Mouse (Mus musculus) telencephalon, adult 2 months (tissue): ENCODE data around the gene Pknox2.
A peak's percentile ranks its signal among the peaks of the same experiment; 100 is the strongest.

Experiments used
- DNase-seq: peaks from one replicate; pipeline ENCODE4 v3.0.0-alpha.2; 2011; ENCODE audit warnings: low read depth, low spot score

Gene Pknox2

DNA sequence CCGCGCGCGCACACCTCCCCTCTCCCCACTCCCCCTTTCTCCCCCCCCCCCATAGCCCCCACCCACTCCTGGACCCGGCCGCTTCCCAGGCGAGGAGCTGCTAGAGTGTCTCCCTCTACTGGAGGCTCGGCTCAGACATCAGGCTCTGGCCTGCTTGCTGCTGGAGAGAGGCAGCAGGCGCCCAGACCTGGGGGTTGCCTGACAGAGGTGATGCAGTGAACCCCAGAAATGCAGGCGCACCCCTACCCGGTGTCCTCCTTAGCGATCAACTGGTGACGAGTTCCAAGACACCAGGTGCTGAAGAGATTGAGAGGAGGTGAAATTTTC, at the start of gene Pknox2:
TSS of gene Pknox2 (minus strand) at position 49 of the 327 bp plus-strand sequence.
- DNase-seq: no peak

DNA sequence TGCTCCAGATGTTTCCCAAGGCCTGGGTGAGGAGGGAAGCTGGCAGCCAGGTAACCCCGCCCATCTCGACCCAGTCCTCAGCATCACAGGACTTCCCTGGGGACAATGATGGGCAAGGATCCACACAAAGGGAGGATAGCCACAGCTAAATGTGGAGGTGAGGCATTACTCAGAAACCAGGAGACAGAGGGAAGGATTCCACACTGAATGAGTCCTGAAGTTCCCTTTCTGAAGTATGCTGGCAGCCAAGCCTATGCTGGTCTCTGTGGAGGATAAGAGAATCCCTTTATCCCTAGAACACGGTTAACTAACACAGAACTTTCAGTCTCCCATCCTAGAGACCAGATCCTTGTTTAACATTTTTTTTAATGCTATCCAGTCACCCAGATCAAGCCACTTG, 40.8 kb upstream of the Pknox2 start:
- DNase-seq: no peak

GRCm38 (mm10) chr9:37187407-37187806, 40.2 kb upstream of the Pknox2 start:
- peak; percentile 58 for DNase-seq

DNA sequence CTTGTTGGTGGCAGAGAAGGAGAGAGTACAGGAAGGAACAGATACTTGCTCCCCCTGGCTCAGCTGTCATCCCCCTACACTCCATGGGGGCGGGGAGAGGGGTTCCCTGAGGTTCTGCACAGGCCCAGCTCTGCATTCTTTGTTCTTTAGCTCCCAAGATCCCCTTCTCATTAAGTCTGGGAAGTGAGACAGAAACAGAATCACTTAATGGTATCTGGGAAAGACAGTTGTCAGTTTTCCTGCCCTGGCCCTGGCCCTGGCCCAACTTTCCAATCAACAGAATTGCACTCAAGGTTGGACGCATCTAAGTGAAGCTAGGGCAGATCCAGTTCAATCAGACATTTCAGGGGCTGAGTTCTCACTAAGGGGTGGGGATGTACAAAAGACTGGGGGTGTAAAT, 36.0 kb upstream of the Pknox2 start:
- DNase-seq: no peak

GRCm38 (mm10) chr9:37181596-37181995, 34.4 kb upstream of the Pknox2 start:
- DNase-seq: no peak

DNA sequence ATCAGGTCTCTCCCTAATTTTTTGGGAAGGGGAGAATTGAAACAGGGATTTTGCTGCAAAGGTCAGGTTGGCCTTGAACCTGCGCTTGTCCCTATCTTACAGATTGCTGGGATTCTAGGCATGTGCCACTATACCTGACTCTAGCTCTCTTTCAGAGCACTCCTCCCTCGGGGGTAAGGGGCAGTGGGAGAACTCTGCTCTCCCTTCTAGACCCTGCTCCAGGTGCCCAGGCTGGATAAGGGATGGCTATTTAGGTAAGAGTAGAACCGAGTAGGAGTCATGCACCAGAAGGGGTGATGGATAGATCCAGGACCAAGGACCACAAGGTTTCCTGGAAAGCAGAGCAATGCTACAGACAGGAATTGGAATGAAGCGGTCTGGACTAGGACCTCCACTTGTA, 32.4 kb upstream of the Pknox2 start:
- no peak for DNase-seq

DNA sequence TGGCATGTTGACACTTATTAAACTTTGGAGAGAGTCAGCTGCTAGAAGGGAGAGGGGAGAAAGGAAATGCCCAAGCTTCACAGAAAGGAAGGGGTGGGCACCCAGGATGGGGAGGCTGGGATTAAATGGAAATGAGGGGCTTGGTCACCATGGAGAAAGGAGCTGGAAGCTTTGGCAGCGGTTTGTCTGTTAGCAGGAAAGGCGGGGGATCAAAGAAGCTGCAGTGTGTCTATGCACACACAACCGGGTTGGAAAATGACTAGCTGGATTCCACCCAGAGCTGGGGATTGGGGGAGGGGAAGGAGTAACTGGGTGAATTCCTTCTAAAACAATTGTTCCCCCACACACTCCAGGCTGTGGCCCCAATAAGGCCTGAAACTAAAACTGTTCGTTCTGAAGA, 31.7 kb upstream of the Pknox2 start:
- no peak for DNase-seq

- DNase-seq: no peak
Observed at GRCm38 (mm10) chr9:37177551-37177950, 30.3 kb upstream of the Pknox2 start.

- DNase-seq: peak; percentile 45
Observed at GRCm38 (mm10) chr9:37177107-37177506, 29.9 kb upstream of the Pknox2 start.

DNA sequence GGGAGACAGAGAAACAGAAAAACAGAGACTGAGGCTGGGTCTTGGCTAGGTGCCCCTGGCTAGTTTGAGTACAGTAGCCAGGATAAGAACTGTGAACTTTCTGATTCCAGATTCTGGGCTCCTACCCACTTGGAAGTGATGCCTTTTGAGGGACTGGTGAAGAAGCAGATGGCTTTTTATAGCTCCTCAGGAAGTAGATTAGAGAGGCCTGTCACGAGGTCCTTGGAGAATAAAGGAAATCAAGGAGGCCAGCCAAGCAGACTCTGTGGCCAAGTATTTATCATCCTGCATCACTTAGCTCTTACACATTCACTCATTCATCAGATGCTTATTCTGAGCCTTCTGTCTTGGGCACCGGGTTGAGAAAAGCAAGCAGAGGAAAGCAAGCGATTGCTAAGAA, 28.8 kb upstream of the Pknox2 start:
- no peak for DNase-seq

DNA sequence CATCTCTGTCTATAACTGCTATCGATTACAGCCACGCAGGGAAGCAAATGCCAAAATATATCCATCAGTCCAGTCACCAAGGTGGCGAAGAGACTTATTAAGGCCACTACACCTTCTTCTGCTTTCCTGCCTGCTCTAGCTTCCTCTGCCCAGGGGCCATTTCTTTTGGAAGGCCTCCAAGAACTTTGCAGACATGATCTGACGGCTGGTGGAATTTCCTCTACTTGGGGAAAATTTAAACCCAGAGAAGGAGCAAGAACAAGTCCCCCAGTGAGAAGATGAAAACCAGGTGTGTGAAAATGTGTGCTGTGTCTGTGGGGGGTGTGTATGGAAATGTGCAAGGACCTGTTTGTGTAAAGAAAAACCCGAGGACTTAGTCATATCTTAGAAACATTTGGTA, 26.2 kb upstream of the Pknox2 start:
- DNase-seq: no peak

- no peak for DNase-seq
Observed at GRCm38 (mm10) chr9:37166899-37167298, 19.7 kb upstream of the Pknox2 start.

DNA sequence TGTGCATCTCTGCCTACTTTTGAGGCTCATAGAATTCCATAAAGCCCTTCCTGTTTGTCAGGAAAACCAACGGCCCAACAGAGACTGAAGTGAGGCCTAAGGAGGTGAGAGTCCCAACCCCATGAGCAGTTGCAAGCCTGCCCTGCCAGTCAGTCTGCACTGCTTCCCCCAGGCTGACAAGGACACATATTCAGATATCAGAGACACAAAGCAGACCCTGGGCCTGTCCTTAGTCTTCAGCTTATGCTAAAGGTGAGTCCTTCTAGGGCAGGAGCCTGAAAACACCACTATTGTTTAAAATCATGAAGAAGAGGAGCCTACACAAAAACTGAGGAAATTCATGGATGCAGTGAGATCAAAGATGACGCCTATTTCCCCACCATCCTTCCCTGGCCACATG, 13.5 kb upstream of the Pknox2 start:
- DNase-seq: no peak

DNA sequence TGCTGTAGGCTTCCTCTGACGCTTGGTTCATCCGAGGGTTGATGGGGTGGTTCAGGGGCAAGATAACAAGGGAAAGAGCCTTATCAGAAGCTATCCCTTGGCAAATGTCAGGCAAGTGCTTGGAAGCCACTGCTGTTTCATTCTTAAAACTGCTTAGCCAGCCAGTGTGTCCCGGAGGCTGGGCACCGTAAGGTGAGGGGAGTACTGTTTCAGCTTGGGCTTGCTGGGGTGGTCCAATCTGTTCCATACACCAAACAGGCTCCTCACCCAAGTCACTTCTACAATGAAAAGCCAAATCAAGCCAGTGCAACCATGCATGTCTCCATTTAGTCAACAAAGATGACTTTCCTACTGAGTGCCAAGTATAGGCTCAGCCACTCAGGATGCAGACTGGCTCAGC, 679 bp upstream of the Pknox2 start:
- DNase-seq: no peak

GRCm38 (mm10) chr9:37146603-37147358, 426 bp downstream of the Pknox2 start:
- DNase-seq: peak; percentile 77

- DNase-seq: no peak
Observed at GRCm38 (mm10) chr9:37146353-37146602, 929 bp downstream of the Pknox2 start.

DNA sequence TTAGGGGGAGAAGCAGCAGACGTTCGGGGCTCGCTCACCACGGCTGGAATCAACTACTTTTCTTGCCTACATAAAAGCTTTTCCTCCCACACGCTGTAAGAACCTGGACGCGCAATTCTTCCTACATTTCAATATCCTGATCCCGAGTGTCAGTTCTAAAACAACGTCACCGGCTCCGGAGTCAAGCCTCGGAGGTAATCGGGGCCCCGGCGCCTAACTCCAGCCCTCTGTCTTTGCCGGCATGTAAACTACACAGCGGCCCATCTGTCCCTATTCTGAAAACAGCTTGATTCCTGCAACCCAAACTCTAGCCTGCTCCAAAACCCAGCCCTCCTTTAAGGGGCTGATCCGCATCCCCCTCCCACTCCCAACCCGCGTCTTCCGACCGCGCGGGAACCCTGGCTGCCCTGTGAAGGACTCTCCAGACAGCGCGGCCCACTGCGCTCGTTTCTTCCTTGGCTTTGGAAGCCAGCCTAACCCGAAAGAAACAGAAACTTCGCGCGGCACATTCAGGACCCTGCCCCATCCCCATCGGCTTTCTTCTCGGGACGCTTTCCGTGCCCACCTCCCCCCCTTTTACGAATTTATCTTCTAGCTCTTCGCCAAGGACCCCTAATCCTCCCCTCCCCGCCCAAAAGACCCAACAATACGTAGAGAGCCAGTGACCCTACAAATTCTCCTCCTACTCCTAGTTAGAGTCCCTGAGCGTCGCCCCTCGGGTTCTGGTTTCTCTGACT, 1.4 kb downstream of the Pknox2 start:
- no peak for DNase-seq

GRCm38 (mm10) chr9:37145151-37145615, 2.0 kb downstream of the Pknox2 start:
- no peak for DNase-seq

DNA sequence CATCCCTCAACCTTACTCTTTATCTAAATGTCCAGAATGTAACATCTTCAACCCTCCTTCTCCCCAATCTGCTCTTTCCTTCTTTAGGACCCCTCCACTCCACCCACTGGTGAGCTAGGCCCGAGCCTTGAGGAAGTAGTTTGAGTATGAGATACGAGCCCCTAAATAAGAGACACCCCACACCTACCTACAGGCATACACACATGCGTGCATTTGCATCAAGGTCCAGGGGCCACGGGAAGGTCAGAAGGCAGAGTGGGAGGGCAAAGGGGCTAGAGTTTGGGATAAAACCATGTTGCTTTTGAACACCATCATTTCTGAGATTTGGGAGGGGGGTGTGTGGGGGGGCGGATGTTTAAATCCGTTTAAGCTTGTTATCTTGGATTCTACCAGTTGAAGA, 2.5 kb downstream of the Pknox2 start:
- DNase-seq: no peak

DNA sequence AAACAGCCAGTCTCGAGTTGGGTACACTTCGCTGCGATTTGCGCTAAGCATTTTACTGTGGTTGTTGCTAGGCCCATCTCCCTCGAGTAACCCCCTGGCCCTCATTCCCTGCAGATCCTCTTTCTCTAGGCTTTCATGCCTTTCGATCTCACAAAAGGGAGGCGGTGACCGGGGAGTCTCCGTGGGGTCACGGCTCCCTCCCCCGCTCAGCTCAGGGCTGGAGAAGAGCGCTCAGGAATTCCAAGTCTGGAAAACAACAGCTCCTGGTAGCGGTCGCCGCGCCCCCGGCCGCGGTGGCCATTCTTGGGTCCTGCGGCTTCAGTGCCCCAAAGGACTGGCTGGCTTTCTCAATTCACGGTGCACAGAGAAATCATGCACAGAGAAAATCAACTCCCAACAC, 3.0 kb downstream of the Pknox2 start:
- no peak for DNase-seq

DNA sequence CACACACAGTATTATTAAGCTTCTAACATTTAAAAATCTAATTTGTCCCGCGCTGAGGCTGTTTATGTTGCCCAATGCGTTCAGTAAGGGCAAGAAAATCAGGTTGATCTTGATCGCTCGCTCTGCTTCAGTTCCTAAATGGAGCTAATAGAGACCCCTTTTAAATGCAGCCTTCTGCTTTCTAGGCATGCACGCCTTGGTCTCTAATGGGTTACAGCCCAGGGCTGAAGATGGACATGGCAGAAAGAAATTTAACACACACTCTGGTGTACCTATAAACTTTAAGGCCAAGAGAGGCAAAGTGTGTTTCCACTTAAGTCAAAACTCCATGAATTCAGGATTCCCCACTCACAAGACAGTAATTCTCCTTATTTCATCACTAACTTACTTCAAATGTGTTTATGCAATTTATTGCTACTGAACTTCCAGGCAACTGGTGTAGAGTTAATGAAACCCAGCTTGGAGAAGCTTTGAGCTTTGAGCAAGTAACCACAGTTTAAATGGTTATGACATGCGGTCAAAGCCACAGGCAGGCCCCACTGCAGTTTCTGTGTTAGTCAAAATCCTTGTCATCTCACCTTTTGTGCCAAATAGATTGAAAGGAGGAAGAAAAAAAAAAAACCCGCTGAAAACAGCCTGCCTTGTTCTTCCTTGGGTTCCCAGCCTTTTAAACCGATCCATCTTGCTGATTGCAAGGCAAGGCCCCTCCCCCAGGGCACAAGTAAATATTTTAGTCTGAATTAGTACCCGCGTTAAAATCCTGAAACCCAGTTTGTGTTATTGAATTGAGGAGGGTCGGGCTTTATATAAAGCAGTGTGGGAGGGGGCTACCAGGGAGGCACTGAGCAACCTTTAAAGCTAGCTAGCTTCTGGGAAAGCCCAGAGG, 3.9 kb downstream of the Pknox2 start:
- no peak for DNase-seq

- DNase-seq: no peak
Observed at GRCm38 (mm10) chr9:37142107-37142506, 5.1 kb downstream of the Pknox2 start.
